11 mouse cellular contexts compared by ENCODE assay signal in genomic region chr11:51502431-51502851, GRCm38 (mm10).
DNase-seq lines count a peak whose midpoint lies in the region; ATAC-seq lines count a peak whose summit lies in the region.
"Had no signal": no experiment of that assay in that cellular context is flagged by ENCODE, and none has a peak within 500 bp of the region (broad histone marks: within the 10 kb centered on the region; RNA-seq: fewer than 3 reads in every experiment).

No protein-coding gene starts in this region.

- peak; percentile 58 for DNase-seq in embryo, embryonic 11 days
- peak; percentile 41 to 71 for DNase-seq in layer of hippocampus, adult 8-10 months (ENCODE audit: low spot score in 2 of 2)
- peak; percentile 26 for DNase-seq in lung, postnatal 25 days (ENCODE audit: low spot score)
- DNase-seq in adrenal gland, postnatal 10 days = no peak
- DNase-seq in cerebellum, postnatal 10 days = no peak
- DNase-seq: cerebellum, adult 18-20 months; liver had no signal

- 0 out of 2 replicates have a peak overlapping the region, but pooled peaks have one; percentile 7 for H3K4me2 ChIP-seq in intestine, embryonic 15.5 days (replicated peaks)
- H3K4me2 ChIP-seq in intestine, embryonic 16.5 days (ENCODE audit: low read depth, low read length) = no peak overlapping the region
- H3K4me2 ChIP-seq in heart, embryonic 12.5 days = no peak overlapping the region

- H3K4me3 ChIP-seq in intestine, embryonic 15.5 days (replicated peaks) = no peak overlapping the region
- H3K4me3 ChIP-seq in intestine, embryonic 16.5 days (ENCODE audit: low read length) = no peak overlapping the region
- no peak overlapping the region for H3K4me3 ChIP-seq in heart, embryonic 12.5 days

- peaks cover 16% of the 10 kb centered on the region for H3K4me1 ChIP-seq in intestine, embryonic 15.5 days (replicated peaks)
- H3K4me1 ChIP-seq in intestine, embryonic 16.5 days (ENCODE audit: control insufficient read depth, insufficient read depth, low read length) = no peaks in the 10 kb centered on the region
- peaks cover 13% of the 10 kb centered on the region for H3K4me1 ChIP-seq in heart, embryonic 12.5 days (replicated peaks)

- H3K27ac ChIP-seq in intestine, embryonic 15.5 days = no peak overlapping the region
- no peak overlapping the region for H3K27ac ChIP-seq in intestine, embryonic 16.5 days (ENCODE audit: low read length)
- no peak overlapping the region for H3K27ac ChIP-seq in heart, embryonic 12.5 days (ENCODE audit: poor library complexity, severe bottlenecking)

- peak; percentile 45; the same call in 1 of the 2 replicates for ATAC-seq in intestine, embryonic 15.5 days
- ATAC-seq in intestine, embryonic 16.5 days = no peak
- ATAC-seq in heart, embryonic 12.5 days (ENCODE audit: insufficient number of reproducible peaks, low FRiP score) = no peak
- ATAC-seq: CD4-positive, CD25-positive, alpha-beta regulatory T cell, adult 4 months had no signal

- no peaks in the 10 kb centered on the region for H3K27me3 ChIP-seq in intestine, embryonic 15.5 days (replicated peaks)
- H3K27me3 ChIP-seq in intestine, embryonic 16.5 days (replicated peaks; ENCODE audit: control insufficient read depth, insufficient read depth, low read length) = no peaks in the 10 kb centered on the region
- 0 out of 2 replicates have a peak, but pooled peaks cover 8% of the 10 kb centered on the region for H3K27me3 ChIP-seq in heart, embryonic 12.5 days (replicated peaks)

- no peaks in the 10 kb centered on the region for H3K9me3 ChIP-seq in intestine, embryonic 15.5 days
- H3K9me3 ChIP-seq in intestine, embryonic 16.5 days (ENCODE audit: control insufficient read depth, low read length) = no peaks in the 10 kb centered on the region
- no peaks in the 10 kb centered on the region for H3K9me3 ChIP-seq in heart, embryonic 12.5 days (replicated peaks)

- 36% methylated on average over 10 of the region's 10 CpGs for WGBS in intestine, embryonic 15.5 days
- 50% methylated on average over 10 of the region's 10 CpGs for WGBS in intestine, embryonic 16.5 days
- 57% methylated on average over 10 of the region's 10 CpGs for WGBS in heart, embryonic 12.5 days

- no peak overlapping the region for H3K9ac ChIP-seq in intestine, embryonic 15.5 days
- H3K9ac ChIP-seq in intestine, embryonic 16.5 days (ENCODE audit: low read depth, low read length) = no peak overlapping the region
- H3K9ac ChIP-seq in heart, embryonic 12.5 days = no peak overlapping the region

- H3K36me3 ChIP-seq in intestine, embryonic 15.5 days = no peaks in the 10 kb centered on the region
- H3K36me3 ChIP-seq in intestine, embryonic 16.5 days (ENCODE audit: control insufficient read depth, insufficient read depth, low read length) = no peaks in the 10 kb centered on the region
- no peaks in the 10 kb centered on the region for H3K36me3 ChIP-seq in heart, embryonic 12.5 days

Comparison
In these comparisons a context has a peak if more than half of its experiments do, and no peak if none do; other contexts are left out.
1. DNase-seq: peak in embryo, embryonic 11 days (single experiment), layer of hippocampus, adult 8-10 months (2 of 2) and lung, postnatal 25 days (single experiment); none in adrenal gland, postnatal 10 days (single experiment) and cerebellum, postnatal 10 days (0 of 2).